Mouse (Mus musculus) liver, postnatal 0 days (tissue): ENCODE results near the gene Twnk. TPM values are rescaled to one million over a fixed set of nuclear protein-coding genes. Genes with fewer than 3 reads are reported as not detected.

Experiments used
- ATAC-seq: fragments of 200-750 bp; cut with Nextera tagmentation; 2 replicates; pipeline ENCODE4 v1.8.0; 2017; ENCODE audit warnings: mild to moderate bottlenecking, moderate library complexity
- DNase-seq: peaks from one replicate; pipeline ENCODE4 v3.0.0-alpha.2; 2016
- H3K27ac ChIP-seq: fragments of 300-500 bp; sonication (generic); 2 replicates; pipeline ENCODE4 v1.5.1; 2014; ENCODE audit warnings: antibody characterized with exemption, moderate library complexity, mild to moderate bottlenecking, low read depth
- H3K27me3 ChIP-seq: fragments of 300-500 bp; sonication (generic); 2 replicates; pipeline ENCODE4 v1.6.1; 2014; ENCODE audit warnings: low read length, control low read depth, mixed read lengths; ENCODE audit not compliant: insufficient read depth
- H3K36me3 ChIP-seq: fragments of 300-500 bp; sonication (generic); replicated peaks from 2 replicates; pipeline ENCODE4 v1.6.1; 2014; ENCODE audit warnings: mild to moderate bottlenecking, control low read depth, low read length, moderate library complexity, mixed read lengths; ENCODE audit not compliant: insufficient read depth
- H3K4me1 ChIP-seq: fragments of 300-500 bp; sonication (generic); 2 replicates; pipeline ENCODE4 v1.6.1; 2014; ENCODE audit warnings: antibody characterized with exemption, mild to moderate bottlenecking, control low read depth; ENCODE audit not compliant: insufficient read depth
- H3K4me2 ChIP-seq: fragments of 300-500 bp; sonication (generic); 2 replicates; pipeline ENCODE4 v1.6.1; 2014; ENCODE audit warnings: low read depth, mild to moderate bottlenecking, low read length, moderate library complexity, mixed read lengths
- H3K4me3 ChIP-seq: fragments of 300-500 bp; sonication (generic); 2 replicates; pipeline ENCODE4 v1.5.1; 2014; ENCODE audit warnings: low read depth, low read length
- H3K9ac ChIP-seq: fragments of 300-500 bp; sonication (generic); replicated peaks from 2 replicates; pipeline ENCODE4 v1.6.1; 2014; ENCODE audit warnings: mild to moderate bottlenecking, moderate library complexity
- H3K9me3 ChIP-seq: fragments of 300-500 bp; sonication (generic); 2 replicates; pipeline ENCODE4 v1.6.1; 2016; ENCODE audit warnings: mild to moderate bottlenecking, control low read depth, low read length, mixed read lengths
- CTCF ChIP-seq: sonication (generic); IDR thresholded peaks from 2 replicates; pipeline ENCODE4 v1.5.1; 2016; ENCODE audit warnings: antibody characterized with exemption, low read depth
- EP300 ChIP-seq: IDR thresholded peaks from 2 replicates; pipeline ENCODE4 v1.6.1; 2016; ENCODE audit warnings: antibody characterized with exemption, low read depth, mild to moderate bottlenecking
- WGBS: fragments of 180-500 bp; shearing (Covaris S2); extraction: QIAGEN DNeasy Blood & Tissue Kit; methylation state at CpG from one replicate; pipeline ENCODE4 v1.1.7; 2014; ENCODE audit not compliant: insufficient replicate concordance; 5-methylcytosine and 5-hydroxymethylcytosine counted together
- polyA plus RNA-seq: library from polyadenylated mRNA; unstranded; fragments of >200 nt; fragmentation: Nextera tagmentation; extraction: Ambion mirVana; gene quantifications from 2 replicates; pipeline ENCODE4 v1.2.1, GENCODE M21; 2015

Twnk gene
- polyA plus RNA-seq, 1 experiment from 2014 or later: 10.6 TPM

DNA sequence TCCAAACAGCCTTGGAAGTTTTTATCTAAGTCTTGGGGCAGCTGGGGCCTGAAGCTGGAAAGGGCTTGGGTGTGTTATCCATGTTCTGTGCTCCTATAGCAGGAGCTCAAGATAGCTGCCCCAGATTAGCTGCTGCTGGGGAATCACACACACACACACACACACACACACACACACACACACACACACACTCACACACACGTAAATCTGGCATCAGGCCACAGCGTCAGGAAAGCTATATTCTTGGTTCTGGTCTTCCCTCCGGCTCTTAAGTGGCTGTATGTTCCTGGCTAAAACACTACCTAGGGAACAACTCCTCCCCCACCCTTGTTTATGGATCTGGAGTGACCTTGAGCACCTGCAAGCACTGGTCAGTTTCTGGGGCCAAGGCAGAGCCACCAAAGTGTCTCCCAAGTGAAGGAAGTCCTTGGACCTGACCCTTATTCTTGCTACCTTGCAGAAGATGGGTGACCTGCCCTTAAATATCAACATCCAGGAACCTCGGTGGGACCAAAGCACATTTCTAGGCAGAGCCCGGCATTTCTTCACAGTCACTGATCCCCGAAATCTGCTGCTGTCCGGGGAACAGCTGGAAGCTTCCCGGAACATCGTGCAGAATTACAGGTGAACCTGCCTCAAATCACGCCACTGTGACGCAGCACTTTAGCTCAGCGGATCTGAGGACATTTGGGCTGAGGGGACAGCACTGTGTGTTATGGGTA, 43.3 kb downstream of the Twnk start:
- H3K27ac ChIP-seq: peak overlapping the region; percentile 87; the same call in 1 of the 2 replicates
- ATAC-seq (no peak), DNase-seq (no peak)
- peaks cover 32% of the 10 kb centered on the region for H3K27me3 ChIP-seq
- peaks cover 25% of the 10 kb centered on the region for H3K4me1 ChIP-seq
- 84% methylated on average over 12 of the region's 12 CpGs for WGBS
- peak overlapping the region; percentile 68; the same call in 1 of the 2 replicates for H3K9ac ChIP-seq
- H3K4me3 ChIP-seq: 0 out of 2 replicates have a peak overlapping the region, but pooled peaks have one; percentile 59
- peak overlapping the region; percentile 86 for H3K4me2 ChIP-seq
- TF ChIP-seq CTCF (no peak), EP300 (no peak)
- H3K9me3 ChIP-seq: no peaks in the 10 kb centered on the region
- 0 out of 2 replicates have a peak, but pooled peaks cover 2% of the 10 kb centered on the region for H3K36me3 ChIP-seq

DNA sequence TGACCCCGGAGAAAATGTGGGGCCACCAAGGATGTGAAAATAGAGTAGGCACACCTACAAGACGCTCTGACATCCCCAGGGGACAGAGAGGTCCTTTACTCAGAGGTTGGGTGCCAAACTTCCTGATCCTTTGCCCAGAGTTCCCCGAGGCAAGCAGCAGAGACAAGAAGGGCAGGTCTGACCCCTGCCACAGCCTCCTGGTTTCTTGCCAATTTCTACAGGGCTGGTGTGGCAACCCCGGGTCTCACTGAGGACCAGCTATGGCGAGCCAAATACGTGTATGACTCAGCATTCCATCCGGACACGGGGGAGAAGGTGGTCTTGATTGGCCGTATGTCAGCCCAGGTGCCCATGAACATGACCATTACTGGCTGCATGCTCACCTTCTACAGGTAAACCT, 44.1 kb downstream of the Twnk start:
- H3K9ac ChIP-seq: no peak overlapping the region

DNA sequence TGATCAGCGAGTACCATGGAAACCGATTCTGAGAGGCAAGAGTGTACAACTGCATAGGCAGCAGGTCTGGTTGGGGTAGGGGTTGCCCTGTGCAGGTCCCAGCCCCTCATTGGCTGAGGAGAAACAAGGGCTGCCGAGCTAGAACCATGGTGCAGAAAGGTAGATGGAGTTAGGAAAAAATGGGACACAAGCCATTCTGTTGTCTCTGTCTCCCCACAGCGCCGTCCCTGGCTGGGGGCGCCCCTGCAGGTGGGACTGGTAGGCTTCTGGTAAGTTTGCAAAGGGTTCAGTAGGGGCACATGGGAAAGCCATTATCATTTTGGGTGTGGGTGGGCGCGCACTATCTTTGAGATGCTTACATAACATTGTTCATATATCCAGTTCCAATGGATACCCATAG, 48.0 kb downstream of the Twnk start:
- DNase-seq: no peak
- no peak for TF ChIP-seq EP300
- TF ChIP-seq CTCF: no peak
- no peak overlapping the region for H3K4me3 ChIP-seq
- ATAC-seq: no peak
- H3K36me3 ChIP-seq: 0 out of 2 replicates have a peak, but pooled peaks cover 2% of the 10 kb centered on the region
- H3K27me3 ChIP-seq: no peaks in the 10 kb centered on the region
- 88% methylated on average over 8 of the region's 8 CpGs for WGBS
- no peaks in the 10 kb centered on the region for H3K9me3 ChIP-seq
- peaks cover 15% of the 10 kb centered on the region for H3K4me1 ChIP-seq
- no peak overlapping the region for H3K27ac ChIP-seq
- H3K4me2 ChIP-seq: no peak overlapping the region
- H3K9ac ChIP-seq: no peak overlapping the region

More for the DNA sequence above, 44.1 kb downstream of the Twnk start:
- Histone ChIP-seq H3K4me3 (no peak overlapping the region), H3K4me2 (no peak overlapping the region), H3K27ac (no peak overlapping the region), H3K27me3 (peaks cover 27% of the 10 kb centered on the region), H3K36me3 (0 out of 2 replicates have a peak, but pooled peaks cover 2% of the 10 kb centered on the region), H3K4me1 (peaks cover 25% of the 10 kb centered on the region), H3K9me3 (no peaks in the 10 kb centered on the region)
- no peak for TF ChIP-seq CTCF
- TF ChIP-seq EP300: no peak
- no peak for ATAC-seq
- no peak for DNase-seq
- WGBS: 68% methylated on average over 9 of the region's 9 CpGs

DNA sequence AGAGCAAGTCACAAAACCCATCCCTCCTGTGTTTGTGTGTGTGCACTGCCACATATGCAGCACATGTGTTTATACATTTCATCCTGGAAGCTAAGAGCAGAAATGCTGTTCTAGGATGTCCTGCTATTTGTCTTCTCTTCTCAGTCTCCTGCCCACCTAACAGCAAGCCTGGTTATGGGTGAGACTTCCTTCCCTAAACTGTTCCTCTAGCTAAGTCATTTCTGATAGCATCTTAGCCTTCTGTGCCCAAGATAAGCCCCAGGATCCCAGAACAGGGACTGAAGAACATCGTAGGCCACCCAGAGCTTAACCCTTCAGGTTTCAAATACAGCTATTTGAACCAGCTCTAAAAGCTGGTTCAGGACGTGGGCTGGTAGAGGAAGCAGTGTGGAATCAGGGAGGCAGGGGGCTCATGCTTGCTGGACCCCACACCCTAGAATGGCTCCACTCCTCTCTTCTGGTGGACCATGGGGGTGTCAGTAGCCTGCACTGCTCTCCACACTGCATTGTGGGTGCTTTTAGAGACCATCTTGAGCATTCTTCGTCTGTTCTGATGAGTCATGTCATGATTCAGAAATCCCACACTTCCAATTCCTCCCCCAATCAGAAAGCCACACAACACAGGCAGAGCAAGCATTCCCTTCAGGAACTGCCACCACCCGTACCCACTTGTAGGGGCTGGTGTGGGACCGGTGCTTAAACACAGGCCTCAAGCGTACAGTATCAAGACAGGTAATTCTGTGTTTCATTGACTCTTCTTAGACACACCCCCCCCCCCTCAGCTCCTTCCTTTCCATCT, 49.6 kb downstream of the Twnk start:
- WGBS: 66% methylated on average over 6 of the region's 6 CpGs
- H3K9me3 ChIP-seq: no peaks in the 10 kb centered on the region
- peaks cover 25% of the 10 kb centered on the region for H3K4me1 ChIP-seq
- no peak overlapping the region for H3K9ac ChIP-seq
- no peak overlapping the region for H3K4me3 ChIP-seq
- H3K36me3 ChIP-seq: 0 out of 2 replicates have a peak, but pooled peaks cover 2% of the 10 kb centered on the region
- TF ChIP-seq CTCF (no peak), EP300 (no peak)
- H3K4me2 ChIP-seq: no peak overlapping the region
- H3K27me3 ChIP-seq: no peaks in the 10 kb centered on the region
- ATAC-seq (no peak), DNase-seq (no peak)
- H3K27ac ChIP-seq: no peak overlapping the region

DNA sequence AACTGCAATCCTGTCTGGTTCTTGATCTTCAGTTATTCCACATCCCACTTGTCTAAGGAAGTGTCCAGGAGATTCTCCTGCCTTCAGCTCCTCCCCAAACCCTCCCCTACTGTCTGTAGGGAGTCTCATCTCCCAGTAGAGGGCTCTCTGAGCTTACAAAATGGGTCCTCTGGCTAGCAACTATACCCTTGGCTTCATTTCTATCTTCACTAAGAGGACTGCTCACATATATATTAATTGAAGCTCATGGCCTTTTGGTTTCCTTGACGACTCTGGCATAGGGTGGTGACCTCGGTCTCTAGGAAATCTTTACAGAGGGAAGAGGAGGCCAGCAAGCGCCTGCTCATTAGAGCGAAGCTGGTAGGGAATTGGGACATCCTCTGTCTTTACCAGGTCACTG, 50.9 kb downstream of the Twnk start:
- WGBS: 34% methylated on average over 4 of the region's 4 CpGs
- Histone ChIP-seq H3K9me3 (no peaks in the 10 kb centered on the region), H3K27ac (no peak overlapping the region), H3K4me2 (no peak overlapping the region), H3K27me3 (no peaks in the 10 kb centered on the region), H3K4me3 (no peak overlapping the region), H3K9ac (no peak overlapping the region), H3K4me1 (peaks cover 25% of the 10 kb centered on the region), H3K36me3 (0 out of 2 replicates have a peak, but pooled peaks cover 2% of the 10 kb centered on the region)
- DNase-seq (no peak), ATAC-seq (no peak)
- TF ChIP-seq CTCF (peak; percentile 82), EP300 (no peak)

DNA sequence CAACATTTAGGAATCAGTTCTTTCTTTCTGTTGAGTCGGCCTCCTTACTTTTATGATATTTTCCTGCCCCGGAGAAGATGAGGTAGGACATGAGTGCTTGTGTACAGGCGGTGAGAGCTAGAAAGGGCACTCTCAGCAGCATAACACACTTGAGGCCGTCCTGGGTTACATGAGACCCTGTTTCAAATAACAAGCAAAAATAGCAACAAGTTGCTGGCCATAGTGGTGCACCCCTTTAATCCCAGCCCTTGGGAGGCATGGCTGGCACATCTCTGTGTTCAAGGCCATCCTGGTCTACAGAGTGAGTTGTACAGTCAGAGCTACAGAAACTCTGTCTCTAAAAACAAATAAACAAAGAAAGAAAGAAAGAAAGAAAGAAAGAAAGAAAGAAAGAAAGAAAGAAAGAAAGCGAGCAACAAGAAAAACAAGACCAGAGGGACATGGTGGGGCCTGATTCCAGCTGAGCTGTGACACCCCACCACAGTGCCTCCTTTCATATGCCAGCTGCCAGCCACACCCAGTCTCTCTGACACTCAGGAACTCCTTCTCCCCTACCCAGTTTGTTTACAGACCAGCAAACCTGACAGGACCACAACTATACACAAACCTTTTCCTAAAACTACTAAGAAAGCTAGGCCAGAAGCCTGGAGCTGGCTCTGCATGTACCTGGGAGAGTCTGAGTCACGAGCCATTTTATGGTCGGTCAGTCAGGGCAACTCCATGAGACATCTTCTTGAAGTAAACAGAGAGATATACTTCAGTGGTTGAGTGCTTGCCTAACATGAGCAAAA, 51.6 kb downstream of the Twnk start:
- no peaks in the 10 kb centered on the region for H3K27me3 ChIP-seq
- H3K36me3 ChIP-seq: no peaks in the 10 kb centered on the region
- H3K4me3 ChIP-seq: peak overlapping the region; percentile 76
- H3K4me1 ChIP-seq: peaks cover 25% of the 10 kb centered on the region
- H3K27ac ChIP-seq: peak overlapping the region; percentile 96
- no peaks in the 10 kb centered on the region for H3K9me3 ChIP-seq
- DNase-seq: no peak
- H3K4me2 ChIP-seq: peak overlapping the region; percentile 95
- H3K9ac ChIP-seq: 0 out of 2 replicates have a peak overlapping the region, but pooled peaks have one; percentile 12
- TF ChIP-seq EP300: no peak
- TF ChIP-seq CTCF: no peak
- ATAC-seq: no peak
- WGBS: 70% methylated on average over 7 of the region's 7 CpGs
